Mouse (Mus musculus): ENCODE data around the gene Rwdd4a.

The Rwdd4a gene

GRCm38 (mm10) chr8:47588616-47589015 is 55.2 kb downstream of the Rwdd4a start:
- DNase-seq (ENCODE audit: low read depth): no peak

GRCm38 (mm10) chr8:47590400-47590799 is 56.9 kb downstream of the Rwdd4a start:
- DNase-seq (ENCODE audit: low read depth): no peak

GRCm38 (mm10) chr8:47600664-47601063 is 67.2 kb downstream of the Rwdd4a start:
- DNase-seq (ENCODE audit: low read depth): no peak
